Mouse (Mus musculus) monocyte, adult 2 months (primary cell): ENCODE measurements around the gene Rasa4.
A peak's percentile ranks its signal among the peaks of the same experiment; 100 is the strongest.
"Not testable (repeated sequence)": the region's sequence is repeated elsewhere in the genome, so short reads cannot be mapped to it uniquely, and the experiment has no call there.

Experiments
- DNase-seq, 2 experiments: peaks; one replicate each; pipeline ENCODE4 v3.0.0; 2022; ENCODE audit warnings: low spot score in 2 of 2, low read depth in 1 of 2

The Rasa4 gene

GRCm38 (mm10) chr5:136108486-136108885 is 24.8 kb downstream of the Rasa4 start:
- DNase-seq, result no peak

DNA sequence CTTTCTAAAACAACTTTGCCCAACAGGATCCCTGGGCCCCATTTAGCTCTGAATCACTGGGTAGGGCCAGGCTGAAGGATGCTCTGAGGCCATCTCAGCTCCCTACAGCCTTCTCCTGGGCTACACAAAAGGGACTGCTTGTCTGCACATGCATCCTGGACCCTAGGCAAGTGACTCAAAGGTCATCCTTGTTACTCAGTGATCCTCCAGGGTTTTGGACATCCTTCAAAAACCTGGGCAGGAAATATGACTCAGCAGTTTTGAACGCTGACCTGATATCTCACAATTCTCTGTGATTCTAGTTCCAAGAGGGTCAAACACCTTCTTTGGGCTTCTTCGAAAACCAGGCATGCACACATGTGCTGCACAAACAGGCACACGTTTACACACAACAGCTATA is 25.3 kb downstream of the Rasa4 start:
- DNase-seq, result no peak

DNA sequence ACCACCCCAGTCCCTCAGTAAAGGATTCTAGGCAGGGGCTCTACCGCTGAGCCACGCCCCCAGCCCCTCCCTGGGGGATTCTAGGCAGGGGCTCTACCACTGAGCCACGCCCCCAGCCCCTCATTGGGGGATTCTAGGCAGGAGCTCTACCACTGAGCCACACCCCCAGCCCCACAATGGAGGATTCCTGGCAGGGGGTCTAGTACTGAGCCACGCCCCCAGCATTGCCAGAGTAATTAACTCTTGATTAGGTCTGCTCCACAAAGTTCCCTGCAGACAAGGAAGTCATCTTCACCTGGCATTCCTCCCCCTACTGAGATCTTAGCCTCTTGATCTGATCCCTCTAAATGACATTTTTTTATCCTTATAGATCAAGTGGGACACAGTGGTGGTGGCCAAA is 29.8 kb downstream of the Rasa4 start:
- DNase-seq, result not testable (repeated sequence)

- peak; percentile 84 to 94 for DNase-seq
Observed at GRCm38 (mm10) chr5:136115891-136116783, 32.4 kb downstream of the Rasa4 start, which contains the start of gene Polr2j. TSS of gene Polr2j (plus strand) at chr5:136116631.

DNA sequence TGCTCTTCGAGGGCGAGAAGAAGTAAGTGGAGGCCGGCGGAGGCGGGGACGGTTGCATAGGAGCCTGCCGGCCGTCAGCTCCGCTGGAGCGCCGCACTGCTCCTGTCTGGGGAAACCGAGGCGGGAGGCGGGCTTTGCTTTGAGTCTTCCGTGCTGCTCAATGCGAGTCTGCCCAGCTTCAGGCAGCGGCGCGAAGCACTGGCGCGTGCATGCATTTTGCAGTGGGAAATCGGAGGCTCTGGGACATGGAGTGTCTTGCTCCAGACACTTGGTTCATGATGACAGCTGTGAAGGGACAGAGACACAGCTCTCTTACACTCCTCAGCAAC is 33.0 kb downstream of the Rasa4 start:
- DNase-seq, result no peak

DNA sequence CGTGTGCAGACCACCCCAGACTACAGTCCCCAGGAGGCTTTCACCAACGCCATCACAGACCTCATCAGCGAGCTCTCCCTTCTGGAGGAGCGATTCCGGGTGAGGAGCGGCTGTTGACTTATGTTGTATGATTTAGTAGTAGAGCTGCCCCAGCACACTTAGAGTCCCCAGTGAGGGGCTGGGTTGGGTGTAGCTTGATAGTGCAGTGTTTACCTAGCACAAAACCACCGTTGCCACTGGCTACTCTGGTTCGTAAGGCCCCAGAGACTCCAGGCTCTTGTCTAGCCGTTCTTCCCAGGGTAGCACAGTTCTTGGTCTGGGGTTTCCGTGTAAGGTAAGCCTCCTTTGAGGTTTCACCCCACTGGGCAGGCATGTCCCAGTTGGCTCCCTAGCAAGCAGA is 38.4 kb downstream of the Rasa4 start:
- no peak for DNase-seq

- DNase-seq, result peak; percentile 91
Observed at GRCm38 (mm10) chr5:136135571-136136291, 52.0 kb downstream of the Rasa4 start, which contains the start of the genes Lrwd1 and Alkbh4. TSS of gene Lrwd1 (minus strand) at chr5:136136074. TSS of gene Alkbh4 (plus strand) at chr5:136136146.

DNA sequence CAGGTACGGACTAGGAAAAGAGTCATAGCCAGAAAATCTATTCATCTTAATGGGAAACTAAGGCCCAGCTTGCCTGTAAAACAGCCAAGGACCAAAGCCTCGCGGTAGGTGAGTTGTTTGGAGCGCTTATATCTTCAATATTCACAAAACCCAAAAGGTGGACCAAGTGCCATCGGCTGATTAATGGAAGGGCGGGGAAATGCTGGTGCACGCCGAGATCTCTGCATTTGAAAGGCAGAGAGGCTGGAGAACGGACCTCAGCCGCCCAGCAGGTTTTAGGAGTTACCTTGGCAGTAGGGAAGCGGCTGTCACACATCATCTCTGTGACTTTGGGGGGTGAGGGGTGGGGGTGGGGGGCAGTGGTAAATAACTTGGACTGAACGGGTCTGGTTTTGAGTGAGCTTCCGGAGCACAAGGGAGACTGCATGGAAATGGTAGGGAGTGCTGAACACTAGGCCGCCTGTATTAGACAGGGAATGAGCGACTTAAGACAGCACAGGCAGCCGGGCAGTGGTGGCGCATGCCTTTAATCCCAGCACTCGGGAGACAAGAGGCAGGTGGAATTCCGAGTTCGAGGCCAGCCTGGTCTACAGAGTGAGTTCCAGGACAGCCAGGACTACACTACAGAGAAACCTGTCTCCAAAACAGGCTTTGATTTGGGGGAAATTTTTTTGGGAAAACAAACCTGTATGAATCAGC is 52.7 kb downstream of the Rasa4 start:
- no peak for DNase-seq

DNA sequence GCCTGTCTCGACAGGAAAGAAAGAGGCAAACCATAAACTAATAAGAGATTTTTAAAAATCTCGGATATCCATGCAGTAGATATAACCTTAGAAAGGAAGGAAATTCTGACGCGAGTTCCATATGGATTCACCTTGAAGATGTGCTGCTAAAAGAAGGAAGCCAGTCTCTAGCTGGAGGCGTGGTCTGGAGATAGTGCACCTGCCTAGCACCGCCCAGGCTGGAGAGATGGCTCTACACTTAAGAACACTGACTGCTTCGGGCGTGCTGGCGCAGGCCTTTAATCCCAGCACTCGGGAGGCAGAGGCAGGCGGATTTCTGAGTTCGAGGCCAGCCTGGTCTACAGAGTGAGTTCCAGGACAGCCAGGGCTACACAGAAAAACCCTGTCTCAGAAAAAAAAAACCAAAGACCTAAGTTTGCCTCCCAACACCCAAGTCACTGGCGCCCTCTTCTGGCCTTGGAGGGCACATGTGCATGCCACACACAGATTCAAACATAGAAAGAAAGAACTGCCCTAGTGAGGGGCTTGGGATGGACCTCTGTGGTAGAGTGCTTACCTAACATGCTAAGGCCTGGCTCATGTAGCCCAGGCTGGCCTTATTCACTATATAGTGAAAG is 54.0 kb downstream of the Rasa4 start:
- peak in 1 of 2 experiments; percentile 52 for DNase-seq

DNA sequence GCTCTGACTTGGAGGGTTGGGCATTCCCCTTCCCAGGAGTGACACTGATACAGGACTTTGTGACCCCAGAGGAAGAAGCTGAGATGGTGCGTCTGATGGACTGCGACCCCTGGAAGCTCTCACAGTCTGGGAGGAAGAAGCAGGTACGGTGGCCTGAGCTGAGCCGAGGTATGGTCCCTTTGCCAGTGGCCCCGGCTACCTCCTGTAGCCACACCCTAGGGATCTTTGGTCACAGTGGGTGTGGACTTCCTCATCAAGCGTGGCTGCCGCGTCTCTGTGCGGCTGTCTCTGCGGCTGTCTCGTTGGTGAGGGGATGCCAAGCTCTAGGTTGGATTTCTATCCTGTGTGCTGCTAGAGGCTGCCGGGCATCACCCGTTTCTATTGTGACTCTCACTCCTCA is 55.7 kb downstream of the Rasa4 start:
- no peak for DNase-seq

- peak in 1 of 2 experiments; percentile 46 for DNase-seq
Observed at GRCm38 (mm10) chr5:136140057-136140482, 56.4 kb downstream of the Rasa4 start.

- DNase-seq, result no peak
Observed at GRCm38 (mm10) chr5:136142746-136143145, 59.0 kb downstream of the Rasa4 start.

- no peak for DNase-seq
Observed at GRCm38 (mm10) chr5:136143161-136143755, 59.5 kb downstream of the Rasa4 start.

DNA sequence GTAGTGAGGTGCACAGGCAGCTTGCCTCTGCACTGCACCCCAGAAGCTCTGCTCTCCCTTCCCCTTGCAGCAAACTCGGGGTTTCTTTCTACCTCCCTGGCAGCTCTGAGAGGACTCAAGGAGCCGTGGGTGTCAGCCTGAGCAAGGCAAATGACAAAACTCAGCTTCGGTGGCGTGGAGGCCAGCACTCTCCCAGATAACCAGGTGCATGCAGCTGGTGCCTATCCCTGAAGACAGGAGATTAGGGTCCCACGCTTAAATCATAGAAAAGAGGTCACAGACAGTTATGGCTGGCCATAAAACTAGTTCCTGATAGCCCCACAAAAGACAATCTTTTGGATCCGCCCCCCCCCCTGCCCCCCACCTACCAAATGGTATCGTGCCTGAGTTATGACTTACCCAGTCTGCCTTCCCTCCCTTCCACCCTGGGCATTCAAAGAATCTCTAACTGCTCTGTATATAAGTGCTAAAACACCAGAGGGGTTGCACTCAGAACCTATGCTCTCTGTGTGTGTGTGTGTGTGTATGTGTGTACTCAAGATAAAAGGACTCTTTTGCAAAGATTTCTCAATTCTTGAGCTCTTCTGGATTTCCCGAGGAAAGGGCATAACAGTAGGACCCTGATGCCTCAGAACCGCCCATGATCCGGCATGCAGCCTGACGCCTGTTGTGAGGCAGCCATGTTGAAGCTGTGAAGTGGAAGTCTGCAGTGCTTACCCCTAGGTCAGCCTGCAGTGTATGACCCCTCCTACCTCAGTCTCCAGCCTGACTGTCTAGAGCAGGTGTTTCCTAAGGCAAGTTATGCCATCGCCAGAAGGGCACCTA is 61.1 kb downstream of the Rasa4 start:
- no peak for DNase-seq

- DNase-seq, result no peak
Observed at GRCm38 (mm10) chr5:136146936-136147335, 63.2 kb downstream of the Rasa4 start.

GRCm38 (mm10) chr5:136147704-136148103 is 64.0 kb downstream of the Rasa4 start:
- DNase-seq, result no peak

DNA sequence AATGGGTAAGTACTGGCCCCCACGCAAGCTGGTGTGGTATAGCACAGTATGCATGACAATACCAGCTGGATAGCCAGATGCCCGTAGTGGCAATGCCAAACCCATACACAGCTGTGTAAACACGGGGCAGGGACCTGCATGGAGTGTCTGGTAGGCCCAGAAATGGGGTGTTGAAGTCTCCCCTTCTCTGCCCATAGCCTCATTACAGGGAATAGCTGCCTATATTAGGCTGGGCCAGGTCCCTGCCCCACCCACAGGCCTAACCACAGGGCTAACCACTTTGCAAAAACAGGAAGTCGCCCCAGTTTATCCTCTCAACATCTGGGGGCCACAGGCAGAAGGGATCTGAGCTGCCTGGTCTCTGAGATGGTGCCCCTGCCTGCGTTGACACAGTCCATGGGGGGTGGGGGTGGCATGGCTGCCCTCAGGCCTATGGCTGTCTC is 65.4 kb downstream of the Rasa4 start:
- DNase-seq, result not testable (repeated sequence)

DNA sequence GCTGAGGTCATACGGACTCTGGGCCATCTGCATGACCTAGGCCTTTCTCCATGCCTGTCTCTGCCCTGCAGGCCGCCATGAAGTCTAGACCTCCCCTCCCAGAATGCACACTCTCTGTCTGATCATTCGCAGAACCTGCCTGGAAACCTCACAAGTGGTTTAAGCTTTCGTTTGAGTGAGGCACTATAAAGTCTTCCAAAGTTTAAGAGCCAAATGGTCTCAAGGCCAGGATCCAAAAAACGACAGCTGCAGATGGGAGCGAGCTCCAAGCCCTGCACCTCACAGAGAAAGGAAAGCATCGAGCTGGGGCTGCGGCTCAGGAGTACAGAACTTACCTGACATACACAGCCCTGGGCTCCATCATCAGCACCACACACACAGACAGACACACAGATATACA is 68.6 kb downstream of the Rasa4 start:
- no peak for DNase-seq

GRCm38 (mm10) chr5:136155399-136155798 is 71.7 kb downstream of the Rasa4 start:
- no peak for DNase-seq

GRCm38 (mm10) chr5:136160084-136160483 is 76.4 kb downstream of the Rasa4 start:
- not testable (repeated sequence) for DNase-seq
